Comparison of ENCODE assay signal across 10 mouse cellular contexts in genomic region chr1:171917305-171918039, GRCm38 (mm10). TPM values are rescaled to one million over a fixed set of nuclear protein-coding genes. Genes with fewer than 3 reads are reported as not detected.
DNase-seq lines count a peak whose midpoint lies in the region; ATAC-seq and TF ChIP-seq lines count a peak whose summit lies in the region.
"Had no signal": no experiment of that assay in that cellular context is flagged by ENCODE, and none has a peak within 500 bp of the region (broad histone marks: within the 10 kb centered on the region; RNA-seq: fewer than 3 reads in every experiment).

TSS of gene Slamf6 (plus strand) at chr1:171917515.

- no peak within 1 kb of the TSS for H3K4me2 ChIP-seq in kidney, embryonic 15.5 days
- H3K4me2 ChIP-seq: liver, embryonic 15.5 days had no signal

- WGBS in olfactory bulb, adult 2 months = 81% methylated on average over 14 of the region's 14 CpGs
- 86% methylated on average over 14 of the region's 14 CpGs for WGBS in kidney, embryonic 15.5 days

- no peaks in the 10 kb centered on the region for H3K36me3 ChIP-seq in kidney, embryonic 15.5 days
- H3K36me3 ChIP-seq: liver, embryonic 15.5 days had no signal

- no peak for TF ChIP-seq CTCF in olfactory bulb, adult 2 months (IDR thresholded peaks at IDR 0.05; ENCODE audit: insufficient read depth, low read depth, low read length)
- no peak for TF ChIP-seq CTCF in layer of hippocampus, adult 2 months (conservative IDR thresholded peaks at IDR 0.05)

- intact Hi-C loops in heart, postnatal 36 days (cut with DNase I) = no loop called here
- intact Hi-C loops in left cerebral cortex, postnatal 25 days (cut with DNase I) = no loop called here

- H3K27me3 ChIP-seq in kidney, embryonic 15.5 days = no peaks in the 10 kb centered on the region
- H3K27me3 ChIP-seq: liver, embryonic 15.5 days had no signal

- peak; percentile 92 for DNase-seq in A20 (ENCODE audit: low read depth, low spot score)
- peak; percentile 49 for DNase-seq in T-cell, adult 2 months (ENCODE audit: low spot score)
- DNase-seq in heart, postnatal 36 days = peak; percentile 11 to 28
- DNase-seq in left cerebral cortex, postnatal 25 days (ENCODE audit: low spot score in 2 of 2) = no peak
- DNase-seq in cerebellum, adult 9-11 months = no peak
- DNase-seq in layer of hippocampus, adult 2 months (ENCODE audit: low spot score in 2 of 2) = no peak
- DNase-seq: kidney, adult 11 months had no signal

- no peak within 1 kb of the TSS for H3K9ac ChIP-seq in kidney, embryonic 15.5 days
- H3K9ac ChIP-seq: liver, embryonic 15.5 days had no signal

- no peak within 1 kb of the TSS for H3K27ac ChIP-seq in olfactory bulb, adult 2 months (ENCODE audit: insufficient read depth, low read depth, low read length)
- H3K27ac ChIP-seq in kidney, embryonic 15.5 days = no peak within 1 kb of the TSS
- H3K27ac ChIP-seq in layer of hippocampus, adult 2 months = no peak within 1 kb of the TSS
- H3K27ac ChIP-seq: liver, embryonic 15.5 days had no signal

- no peak for ATAC-seq in kidney, embryonic 15.5 days (replicated peaks; ENCODE audit: low FRiP score)

- no peaks in the 10 kb centered on the region for H3K4me1 ChIP-seq in olfactory bulb, adult 2 months (ENCODE audit: control insufficient read depth, insufficient read depth, low read length)
- H3K4me1 ChIP-seq in kidney, embryonic 15.5 days = no peaks in the 10 kb centered on the region
- H3K4me1 ChIP-seq: liver, embryonic 15.5 days had no signal

- H3K9me3 ChIP-seq in kidney, embryonic 15.5 days (replicated peaks) = no peaks in the 10 kb centered on the region
- H3K9me3 ChIP-seq: liver, embryonic 15.5 days had no signal

- no peak for TF ChIP-seq POLR2A in olfactory bulb, adult 2 months (IDR thresholded peaks at IDR 0.05; ENCODE audit: insufficient read depth, low read depth, low read length)

- no peak within 1 kb of the TSS for H3K4me3 ChIP-seq in olfactory bulb, adult 2 months (ENCODE audit: insufficient read depth, low read depth, low read length)
- H3K4me3 ChIP-seq in kidney, embryonic 15.5 days (replicated peaks) = no peak within 1 kb of the TSS
- H3K4me3 ChIP-seq in layer of hippocampus, adult 2 months = no peak within 1 kb of the TSS
- H3K4me3 ChIP-seq: liver, embryonic 15.5 days had no signal

RNA-seq across cellular contexts. Expression of gene Slamf6, which starts in this region (rescaled TPM):
- total RNA-seq in heart, postnatal 36 days (2021) = under 1 TPM; 0.27 to 0.31 TPM
- not detected in 2 replicates for polyA plus RNA-seq in olfactory bulb, adult 2 months (2012; ENCODE audit: insufficient read depth, insufficient read length, low replicate concordance, missing spikeins)
- total RNA-seq in left cerebral cortex, postnatal 25 days (2021) = under 1 TPM; 0.11 to 0.16 TPM
- 0.09 and 0.29 TPM in 2 replicates for polyA plus RNA-seq in kidney, embryonic 15.5 days (2015; fragmentation: Nextera tagmentation; extraction: Ambion mirVana)
- not detected for total RNA-seq in layer of hippocampus, adult 2 months (2021)

Comparison
In these comparisons a context has a peak if more than half of its experiments do, and no peak if none do; other contexts are left out.
1. Peak in DNase-seq in heart, postnatal 36 days; RNA of the gene not detected or under 1 TPM.
2. DNase-seq: peak in A20 (single experiment) and T-cell, adult 2 months (single experiment); none in left cerebral cortex, postnatal 25 days (0 of 2), cerebellum, adult 9-11 months (single experiment) and layer of hippocampus, adult 2 months (0 of 2).